Mouse (Mus musculus): ENCODE measurements around the gene Tnrc6c. TPM values are rescaled to one million over a fixed set of nuclear protein-coding genes. Genes with fewer than 3 reads are reported as not detected.

Gene Tnrc6c
- polyA plus RNA-seq, 1 experiment from 2014 or later = 8.6 TPM

DNA sequence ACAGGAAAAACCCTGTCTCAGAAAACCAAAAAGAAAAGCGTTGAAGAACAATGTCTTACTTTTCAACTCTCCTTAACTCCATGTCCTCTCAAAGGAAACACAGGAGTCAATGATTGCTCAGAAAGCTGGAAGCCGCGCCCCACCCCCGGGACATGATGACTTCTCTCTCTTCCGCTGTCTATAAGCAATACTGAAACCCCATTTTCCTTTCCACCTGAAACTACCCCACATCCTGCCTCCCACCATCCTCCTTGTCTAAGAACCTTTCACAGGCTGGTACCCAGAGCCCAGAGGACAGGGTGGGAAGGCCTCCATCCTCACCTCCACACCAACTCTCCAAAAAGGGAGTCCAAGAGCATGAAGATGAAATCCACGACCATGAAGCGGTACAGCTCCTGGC lies 118.3 kb downstream of the Tnrc6c start:
- no peak overlapping the region for H3K4me3 ChIP-seq (ENCODE audit: low read length)
- no peaks in the 10 kb centered on the region for H3K9me3 ChIP-seq (ENCODE audit: control insufficient read depth, low read length)
- no peak overlapping the region for H3K27ac ChIP-seq (ENCODE audit: low read length)
- H3K27me3 ChIP-seq (ENCODE audit: control insufficient read depth, insufficient read depth, low read depth, low read length) = no peaks in the 10 kb centered on the region
- H3K9ac ChIP-seq (ENCODE audit: low read length) = no peak overlapping the region
- no peak overlapping the region for H3K4me2 ChIP-seq (ENCODE audit: low read depth, low read length)
- no peaks in the 10 kb centered on the region; the same call in 1 of the 2 replicates for H3K4me1 ChIP-seq (replicated peaks; ENCODE audit: control insufficient read depth, insufficient read depth, low read length)
- no peaks in the 10 kb centered on the region for H3K36me3 ChIP-seq (ENCODE audit: control insufficient read depth, insufficient read depth, low read length)
- ATAC-seq (ENCODE audit: low read depth) = no peak
- 90% methylated on average over 7 of the region's 7 CpGs for WGBS

- H3K36me3 ChIP-seq (ENCODE audit: control insufficient read depth, insufficient read depth, low read length) = no peaks in the 10 kb centered on the region
Measured at GRCm38 (mm10) chr11:117774925-117775324, 120.8 kb downstream of the Tnrc6c start.

DNA sequence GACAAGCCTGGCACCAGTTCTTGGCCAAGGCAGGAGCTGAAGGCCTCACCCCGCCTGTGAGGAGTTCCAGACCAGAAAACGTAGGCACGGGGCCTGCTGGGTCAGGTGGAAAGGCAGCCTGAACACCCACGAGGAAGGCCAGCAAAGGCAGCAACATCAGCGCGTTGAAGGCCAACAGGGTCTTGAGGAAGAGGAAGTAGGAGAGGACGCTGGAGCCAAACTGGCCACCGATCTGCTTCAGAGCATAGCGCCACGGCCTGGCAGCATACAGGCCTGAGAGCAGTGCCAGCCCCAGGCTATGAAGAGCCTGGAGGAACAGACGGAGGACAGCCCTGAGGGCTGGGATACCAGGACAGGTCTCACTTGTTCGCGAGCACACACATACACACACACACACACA lies 121.5 kb downstream of the Tnrc6c start:
- Histone ChIP-seq H3K9me3 (ENCODE audit: control insufficient read depth, low read length) (no peaks in the 10 kb centered on the region), H3K27me3 (ENCODE audit: control insufficient read depth, insufficient read depth, low read depth, low read length) (no peaks in the 10 kb centered on the region), H3K4me2 (ENCODE audit: low read depth, low read length) (no peak overlapping the region), H3K4me1 (replicated peaks; ENCODE audit: control insufficient read depth, insufficient read depth, low read length) (peaks cover 18% of the 10 kb centered on the region), H3K4me3 (ENCODE audit: low read length) (no peak overlapping the region), H3K27ac (ENCODE audit: low read length) (no peak overlapping the region), H3K36me3 (ENCODE audit: control insufficient read depth, insufficient read depth, low read length) (no peaks in the 10 kb centered on the region), H3K9ac (ENCODE audit: low read length) (no peak overlapping the region)
- no peak for ATAC-seq (ENCODE audit: low read depth)
- 86% methylated on average over 13 of the region's 13 CpGs for WGBS

More at GRCm38 (mm10) chr11:117774925-117775324, 120.8 kb downstream of the Tnrc6c start:
- no peak for ATAC-seq (ENCODE audit: low read depth)
- Histone ChIP-seq H3K4me2 (ENCODE audit: low read depth, low read length) (no peak overlapping the region), H3K27me3 (ENCODE audit: control insufficient read depth, insufficient read depth, low read depth, low read length) (no peaks in the 10 kb centered on the region), H3K9ac (ENCODE audit: low read length) (no peak overlapping the region), H3K9me3 (ENCODE audit: control insufficient read depth, low read length) (no peaks in the 10 kb centered on the region), H3K27ac (ENCODE audit: low read length) (no peak overlapping the region), H3K4me3 (ENCODE audit: low read length) (no peak overlapping the region), H3K4me1 (replicated peaks; ENCODE audit: control insufficient read depth, insufficient read depth, low read length) (peaks cover 12% of the 10 kb centered on the region)
- WGBS = 86% methylated on average over 10 of the region's 10 CpGs

GRCm38 (mm10) chr11:117776085-117776792 lies 122.2 kb downstream of the Tnrc6c start:
- Histone ChIP-seq H3K4me2 (ENCODE audit: low read depth, low read length) (no peak overlapping the region), H3K27ac (ENCODE audit: low read length) (no peak overlapping the region), H3K9ac (ENCODE audit: low read length) (no peak overlapping the region), H3K4me1 (replicated peaks; ENCODE audit: control insufficient read depth, insufficient read depth, low read length) (peaks cover 25% of the 10 kb centered on the region), H3K4me3 (ENCODE audit: low read length) (no peak overlapping the region), H3K9me3 (ENCODE audit: control insufficient read depth, low read length) (no peaks in the 10 kb centered on the region), H3K27me3 (ENCODE audit: control insufficient read depth, insufficient read depth, low read depth, low read length) (no peaks in the 10 kb centered on the region), H3K36me3 (ENCODE audit: control insufficient read depth, insufficient read depth, low read length) (no peaks in the 10 kb centered on the region)
- no peak for ATAC-seq (ENCODE audit: low read depth)
- WGBS = 91% methylated on average over 14 of the region's 14 CpGs

GRCm38 (mm10) chr11:117777111-117777510 lies 123.0 kb downstream of the Tnrc6c start:
- ATAC-seq (ENCODE audit: low read depth) = no peak
- no peaks in the 10 kb centered on the region for H3K36me3 ChIP-seq (ENCODE audit: control insufficient read depth, insufficient read depth, low read length)
- H3K4me2 ChIP-seq (ENCODE audit: low read depth, low read length) = no peak overlapping the region

DNA sequence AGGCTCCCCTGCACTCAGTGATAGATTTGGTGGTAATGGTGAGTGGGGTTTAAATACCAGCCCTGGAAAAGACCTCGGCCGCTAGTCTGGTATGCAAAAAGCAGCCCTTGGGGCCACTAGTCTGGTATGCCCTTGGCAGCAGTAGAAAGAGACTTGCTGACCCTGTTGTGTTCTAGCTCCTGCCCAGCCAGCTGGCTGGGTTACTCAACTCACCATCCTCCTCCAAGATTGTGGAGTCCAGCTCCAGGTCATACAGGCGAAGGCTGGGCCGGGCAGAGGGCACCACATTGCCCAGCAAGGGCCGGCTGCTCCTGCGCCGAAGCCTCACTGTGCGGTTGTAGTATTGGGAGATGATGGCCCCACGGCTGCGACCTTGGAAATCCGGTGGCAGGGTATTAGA lies 123.9 kb downstream of the Tnrc6c start:
- peaks cover 36% of the 10 kb centered on the region for H3K4me1 ChIP-seq (replicated peaks; ENCODE audit: control insufficient read depth, insufficient read depth, low read length)
- WGBS = 88% methylated on average over 11 of the region's 11 CpGs
- no peaks in the 10 kb centered on the region for H3K36me3 ChIP-seq (ENCODE audit: control insufficient read depth, insufficient read depth, low read length)
- H3K9ac ChIP-seq (ENCODE audit: low read length) = no peak overlapping the region
- no peak overlapping the region for H3K4me2 ChIP-seq (ENCODE audit: low read depth, low read length)
- no peaks in the 10 kb centered on the region for H3K27me3 ChIP-seq (ENCODE audit: control insufficient read depth, insufficient read depth, low read depth, low read length)
- no peak overlapping the region for H3K27ac ChIP-seq (ENCODE audit: low read length)
- no peaks in the 10 kb centered on the region for H3K9me3 ChIP-seq (ENCODE audit: control insufficient read depth, low read length)
- no peak for ATAC-seq (ENCODE audit: low read depth)
- no peak overlapping the region for H3K4me3 ChIP-seq (ENCODE audit: low read length)

More at GRCm38 (mm10) chr11:117777111-117777510, 123.0 kb downstream of the Tnrc6c start:
- Histone ChIP-seq H3K4me1 (replicated peaks; ENCODE audit: control insufficient read depth, insufficient read depth, low read length) (peaks cover 34% of the 10 kb centered on the region), H3K9me3 (ENCODE audit: control insufficient read depth, low read length) (no peaks in the 10 kb centered on the region), H3K27me3 (ENCODE audit: control insufficient read depth, insufficient read depth, low read depth, low read length) (no peaks in the 10 kb centered on the region), H3K27ac (ENCODE audit: low read length) (no peak overlapping the region), H3K9ac (ENCODE audit: low read length) (no peak overlapping the region), H3K4me3 (ENCODE audit: low read length) (no peak overlapping the region)
- 85% methylated on average over 5 of the region's 5 CpGs for WGBS

- H3K9ac ChIP-seq (ENCODE audit: low read length) = peak overlapping the region; percentile 77
- H3K27ac ChIP-seq (ENCODE audit: low read length) = peak overlapping the region; percentile 97
- no peak for ATAC-seq (ENCODE audit: low read depth)
- WGBS = 43% methylated on average over 12 of the region's 12 CpGs
- no peaks in the 10 kb centered on the region for H3K36me3 ChIP-seq (ENCODE audit: control insufficient read depth, insufficient read depth, low read length)
- peaks cover 41% of the 10 kb centered on the region for H3K4me1 ChIP-seq (replicated peaks; ENCODE audit: control insufficient read depth, insufficient read depth, low read length)
- H3K4me2 ChIP-seq (ENCODE audit: low read depth, low read length) = peak overlapping the region; percentile 98
- no peaks in the 10 kb centered on the region; the same call in 1 of the 2 replicates for H3K27me3 ChIP-seq (ENCODE audit: control insufficient read depth, insufficient read depth, low read depth, low read length)
- H3K4me3 ChIP-seq (ENCODE audit: low read length) = peak overlapping the region; percentile 61
- H3K9me3 ChIP-seq (ENCODE audit: control insufficient read depth, low read length) = no peaks in the 10 kb centered on the region
Measured at GRCm38 (mm10) chr11:117778851-117779433, 124.9 kb downstream of the Tnrc6c start.

- WGBS = 3% methylated on average over 38 of the region's 38 CpGs
- H3K9ac ChIP-seq (ENCODE audit: low read length) = peak overlapping the region; percentile 77
- no peaks in the 10 kb centered on the region for H3K36me3 ChIP-seq (ENCODE audit: control insufficient read depth, insufficient read depth, low read length)
- peak; percentile 34 for ATAC-seq (ENCODE audit: low read depth)
- no peaks in the 10 kb centered on the region; the same call in 1 of the 2 replicates for H3K27me3 ChIP-seq (ENCODE audit: control insufficient read depth, insufficient read depth, low read depth, low read length)
- H3K4me2 ChIP-seq (ENCODE audit: low read depth, low read length) = peak overlapping the region; percentile 98
- peak overlapping the region; percentile 61 for H3K4me3 ChIP-seq (ENCODE audit: low read length)
- peak overlapping the region; percentile 97 for H3K27ac ChIP-seq (ENCODE audit: low read length)
- no peaks in the 10 kb centered on the region for H3K9me3 ChIP-seq (ENCODE audit: control insufficient read depth, low read length)
- H3K4me1 ChIP-seq (replicated peaks; ENCODE audit: control insufficient read depth, insufficient read depth, low read length) = peaks cover 41% of the 10 kb centered on the region
Measured at GRCm38 (mm10) chr11:117779434-117780198, 125.5 kb downstream of the Tnrc6c start.

- H3K4me3 ChIP-seq (ENCODE audit: low read length) = peak overlapping the region; percentile 61
- no peaks in the 10 kb centered on the region for H3K9me3 ChIP-seq (ENCODE audit: control insufficient read depth, low read length)
- H3K4me2 ChIP-seq (ENCODE audit: low read depth, low read length) = peak overlapping the region; percentile 98
- peak; percentile 6; the same call in 1 of the 2 replicates for ATAC-seq (ENCODE audit: low read depth)
- H3K27me3 ChIP-seq (ENCODE audit: control insufficient read depth, insufficient read depth, low read depth, low read length) = no peaks in the 10 kb centered on the region; the same call in 1 of the 2 replicates
- H3K9ac ChIP-seq (ENCODE audit: low read length) = peak overlapping the region; percentile 77
- H3K27ac ChIP-seq (ENCODE audit: low read length) = peak overlapping the region; percentile 97
- no peaks in the 10 kb centered on the region for H3K36me3 ChIP-seq (ENCODE audit: control insufficient read depth, insufficient read depth, low read length)
- under 1% methylated on average over 17 of the region's 17 CpGs for WGBS
- peaks cover 41% of the 10 kb centered on the region for H3K4me1 ChIP-seq (replicated peaks; ENCODE audit: control insufficient read depth, insufficient read depth, low read length)
Measured at GRCm38 (mm10) chr11:117780199-117780515, 126.1 kb downstream of the Tnrc6c start.
